Mouse (Mus musculus) testis, adult 2 months (tissue): ENCODE data around the gene Col23a1.

ENCODE experiments used
- CTCF ChIP-seq: fragments of 200-500 bp; IDR thresholded peaks from 2 replicates; pipeline ENCODE4 v1.5.1; 2012; ENCODE audit warnings: low read depth, mild to moderate bottlenecking, inconsistent platforms, low read length, moderate library complexity; ENCODE audit not compliant: control insufficient read depth, insufficient read depth, insufficient replicate concordance
- POLR2A ChIP-seq: fragments of 200-500 bp; IDR thresholded peaks from 2 replicates; pipeline ENCODE4 v1.6.1; 2012; ENCODE audit warnings: low read depth, mild to moderate bottlenecking, inconsistent platforms, low read length, moderate library complexity; ENCODE audit not compliant: control insufficient read depth

DNA sequence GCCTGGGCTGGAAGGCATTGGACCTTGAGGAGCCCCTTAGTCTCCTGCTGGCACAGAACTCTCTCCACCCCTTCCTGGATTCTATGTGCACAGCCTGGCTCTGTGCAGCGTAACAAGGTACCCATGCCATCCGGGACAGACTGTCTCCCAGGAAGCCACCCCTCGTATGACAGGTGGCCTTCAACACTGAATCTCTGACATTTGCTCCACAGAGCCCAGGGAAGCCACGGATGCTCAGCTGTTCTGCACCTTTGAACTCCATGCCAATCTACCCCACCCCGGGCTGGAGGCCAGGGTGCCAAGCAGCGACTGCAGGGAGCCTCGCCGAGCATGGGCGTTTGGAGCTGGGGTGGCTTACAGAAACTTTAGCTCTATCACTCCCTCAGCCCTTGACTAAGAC, 164.0 kb downstream of the Col23a1 start:
- TF ChIP-seq CTCF (no peak), POLR2A (no peak)
